Mouse (Mus musculus) adrenal gland, adult (tissue): ENCODE measurements at regions not wholly inside any gene's neighbourhood (a gene's known extent, or its start where the extent isn't known, plus 50 kb on each side); places are given as distances from the start of the nearest gene placed in this dataset.

Experiments
- DNase-seq, 2 experiments: peaks; one replicate each; pipeline ENCODE4 v3.0.0; 2022 to 2023; ENCODE audit warnings: low spot score in 1 of 2; ENCODE audit not compliant: inconsistent age in 2 of 2

- DNase-seq: no peak
Measured at GRCm38 (mm10) chr8:15734461-15734860, 688.6 kb upstream of the BB014433 start.

- no peak for DNase-seq
Measured at GRCm38 (mm10) chr8:15731324-15731723, 685.4 kb upstream of the BB014433 start.

GRCm38 (mm10) chr8:15729075-15729474 lies 683.2 kb upstream of the BB014433 start:
- DNase-seq: peak; percentile 52 to 76

- DNase-seq: no peak
Measured at GRCm38 (mm10) chr8:15726310-15726709, 680.4 kb upstream of the BB014433 start.
